Mouse (Mus musculus) heart, postnatal 0 days (tissue): ENCODE measurements around the gene 4933405O20Rik. TPM values are rescaled to one million over a fixed set of nuclear protein-coding genes. Genes with fewer than 3 reads are reported as not detected.

Experiments
- ATAC-seq: fragments of 200-750 bp; cut with Nextera tagmentation; 2 replicates; pipeline ENCODE4 v1.8.0; 2017; ENCODE audit warnings: low read depth, moderate number of reproducible peaks, moderate library complexity; ENCODE audit not compliant: insufficient read depth
- DNase-seq: peaks from one replicate; pipeline ENCODE4 v3.0.0-alpha.2; 2016; ENCODE audit warnings: low spot score
- H3K27ac ChIP-seq: fragments of 300-500 bp; sonication (generic); 2 replicates; pipeline ENCODE4 v1.5.1; 2014; ENCODE audit warnings: low read depth, mild to moderate bottlenecking
- H3K27me3 ChIP-seq: fragments of 300-500 bp; sonication (generic); 2 replicates; pipeline ENCODE4 v1.6.1; 2014; ENCODE audit warnings: low read length, mixed read lengths; ENCODE audit not compliant: control insufficient read depth, insufficient read depth
- H3K36me3 ChIP-seq: fragments of 300-500 bp; sonication (generic); replicated peaks from 2 replicates; pipeline ENCODE4 v1.6.1; 2014; ENCODE audit warnings: low read length, mixed read lengths; ENCODE audit not compliant: control insufficient read depth, insufficient read depth
- H3K4me1 ChIP-seq: fragments of 300-500 bp; sonication (generic); 2 replicates; pipeline ENCODE4 v1.6.1; 2014; ENCODE audit warnings: antibody characterized with exemption; ENCODE audit not compliant: control insufficient read depth, insufficient read depth
- H3K4me2 ChIP-seq: fragments of 300-500 bp; sonication (generic); 2 replicates; pipeline ENCODE4 v1.6.1; 2014; ENCODE audit warnings: low read depth, mild to moderate bottlenecking, low read length, moderate library complexity
- H3K4me3 ChIP-seq: fragments of 300-500 bp; sonication (generic); 2 replicates; pipeline ENCODE4 v1.5.1; 2014; ENCODE audit warnings: low read depth, low read length
- H3K9ac ChIP-seq: fragments of 300-500 bp; sonication (generic); replicated peaks from 2 replicates; pipeline ENCODE4 v1.6.1; 2014; ENCODE audit warnings: low read depth, low read length, mixed read lengths
- H3K9me3 ChIP-seq: fragments of 300-500 bp; sonication (generic); replicated peaks from 2 replicates; pipeline ENCODE4 v1.6.1; 2016; ENCODE audit warnings: low read length; ENCODE audit not compliant: control insufficient read depth
- CTCF ChIP-seq: IDR thresholded peaks from 2 replicates; pipeline ENCODE4 v1.5.1; 2016; ENCODE audit warnings: antibody characterized with exemption, control low read depth, low read depth
- EP300 ChIP-seq: IDR thresholded peaks from 2 replicates; pipeline ENCODE4 v1.6.1; 2016; ENCODE audit warnings: antibody characterized with exemption, low read depth
- WGBS: fragments of 180-500 bp; shearing (Covaris S2); extraction: QIAGEN DNeasy Blood & Tissue Kit; methylation state at CpG from one replicate; pipeline ENCODE4 v1.1.7; 2014; 5-methylcytosine and 5-hydroxymethylcytosine counted together
- polyA plus RNA-seq: library from polyadenylated mRNA; unstranded; fragments of >200 nt; fragmentation: Nextera tagmentation; extraction: Ambion mirVana; gene quantifications from 2 replicates; pipeline ENCODE4 v1.2.1, GENCODE M21; 2015
- total RNA-seq: library from RNA; depleted of rRNA; stranded (reverse); fragments of >200 nt; gene quantifications from 2 replicates; pipeline ENCODE4 v1.2.3, GENCODE M21; 2014; ENCODE audit warnings: low replicate concordance

4933405O20Rik gene
- total and polyA plus RNA-seq, 2 experiments from 2014 or later = not detected

GRCm38 (mm10) chr7:50614101-50614500, 15.1 kb downstream of the 4933405O20Rik start:
- DNase-seq (no peak), ATAC-seq (no peak)
- no peaks in the 10 kb centered on the region for H3K27me3 ChIP-seq
- no peaks in the 10 kb centered on the region for H3K9me3 ChIP-seq
- no peak overlapping the region for H3K27ac ChIP-seq
- H3K4me2 ChIP-seq = no peak overlapping the region
- H3K9ac ChIP-seq = no peak overlapping the region
- TF ChIP-seq EP300 (no peak), CTCF (no peak)
- H3K36me3 ChIP-seq = no peaks in the 10 kb centered on the region
- WGBS = 71% methylated on average over 2 of the region's 2 CpGs
- H3K4me1 ChIP-seq = no peaks in the 10 kb centered on the region
- H3K4me3 ChIP-seq = no peak overlapping the region

GRCm38 (mm10) chr7:50629186-50629585, 30.2 kb downstream of the 4933405O20Rik start:
- Histone ChIP-seq H3K9me3 (no peaks in the 10 kb centered on the region), H3K4me3 (no peak overlapping the region), H3K9ac (no peak overlapping the region), H3K27ac (no peak overlapping the region), H3K27me3 (no peaks in the 10 kb centered on the region), H3K4me1 (no peaks in the 10 kb centered on the region), H3K36me3 (no peaks in the 10 kb centered on the region), H3K4me2 (no peak overlapping the region)
- TF ChIP-seq EP300 (no peak), CTCF (no peak)
- 36% methylated on average over 3 of the region's 3 CpGs for WGBS
- DNase-seq (no peak), ATAC-seq (no peak)

GRCm38 (mm10) chr7:50633147-50633546, 34.2 kb downstream of the 4933405O20Rik start:
- DNase-seq = no peak
- no peaks in the 10 kb centered on the region for H3K27me3 ChIP-seq
- TF ChIP-seq EP300 = no peak
- no peak for TF ChIP-seq CTCF
- H3K4me3 ChIP-seq = no peak overlapping the region
- H3K4me2 ChIP-seq = no peak overlapping the region
- no peak overlapping the region for H3K9ac ChIP-seq
- H3K27ac ChIP-seq = no peak overlapping the region
- no peaks in the 10 kb centered on the region for H3K9me3 ChIP-seq
- H3K36me3 ChIP-seq = no peaks in the 10 kb centered on the region
- 76% methylated on average over 2 of the region's 2 CpGs for WGBS
- H3K4me1 ChIP-seq = no peaks in the 10 kb centered on the region
- ATAC-seq = no peak
